Mouse (Mus musculus) heart, postnatal 0 days (tissue): Measurements from ENCODE around the gene Lrch4.

ENCODE experiments used
- CTCF ChIP-seq: IDR thresholded peaks from 2 replicates; pipeline ENCODE4 v1.5.1; 2016; ENCODE audit warnings: antibody characterized with exemption, control low read depth, low read depth
- EP300 ChIP-seq: IDR thresholded peaks from 2 replicates; pipeline ENCODE4 v1.6.1; 2016; ENCODE audit warnings: antibody characterized with exemption, low read depth

DNA sequence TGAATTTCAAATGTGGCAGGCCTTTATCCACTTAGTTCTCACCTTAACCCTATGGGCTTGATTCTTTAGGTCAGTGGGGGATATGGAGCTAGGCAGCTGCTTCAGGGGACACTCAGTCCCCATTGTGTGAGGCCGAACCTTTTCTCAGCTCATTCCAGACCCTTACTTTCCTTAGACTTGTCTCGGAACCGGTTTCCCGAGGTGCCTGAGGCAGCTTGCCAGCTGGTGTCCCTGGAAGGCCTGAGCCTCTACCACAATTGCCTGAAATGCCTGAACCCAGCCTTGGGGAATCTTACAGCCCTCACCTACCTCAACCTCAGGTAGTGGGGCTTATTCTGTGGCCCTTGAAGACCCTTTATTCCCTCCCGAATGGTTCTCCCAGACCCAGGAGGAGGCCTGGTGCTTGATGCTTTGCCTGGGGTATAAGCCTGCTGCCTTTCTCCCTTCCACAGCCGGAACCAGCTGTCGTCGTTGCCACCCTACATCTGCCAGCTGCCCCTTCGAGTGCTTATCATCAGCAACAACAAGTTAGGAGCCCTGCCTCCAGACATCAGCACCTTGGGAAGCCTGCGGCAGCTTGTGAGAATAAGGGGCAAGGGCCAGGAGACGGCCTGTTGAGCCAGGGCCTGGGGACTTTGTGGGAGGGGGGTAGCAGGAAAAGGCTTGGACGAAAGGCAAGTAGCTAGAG is 4.6 kb downstream of the Lrch4 start:
- TF ChIP-seq CTCF (no peak), EP300 (no peak)
